Mouse (Mus musculus) bone marrow, adult 2 months (tissue): ENCODE measurements around the gene Exoc4.

Experiments used
- CTCF ChIP-seq: fragments of 200-500 bp; IDR thresholded peaks from 2 replicates; pipeline ENCODE4 v1.5.1; 2011; ENCODE audit warnings: low read length, control low read depth; ENCODE audit not compliant: control insufficient read depth, insufficient read depth
- POLR2A ChIP-seq: fragments of 200-500 bp; IDR thresholded peaks from 2 replicates; pipeline ENCODE4 v1.6.1; 2011; ENCODE audit warnings: low read depth, mild to moderate bottlenecking, control low read depth, low read length, borderline replicate concordance; ENCODE audit not compliant: control insufficient read depth

DNA sequence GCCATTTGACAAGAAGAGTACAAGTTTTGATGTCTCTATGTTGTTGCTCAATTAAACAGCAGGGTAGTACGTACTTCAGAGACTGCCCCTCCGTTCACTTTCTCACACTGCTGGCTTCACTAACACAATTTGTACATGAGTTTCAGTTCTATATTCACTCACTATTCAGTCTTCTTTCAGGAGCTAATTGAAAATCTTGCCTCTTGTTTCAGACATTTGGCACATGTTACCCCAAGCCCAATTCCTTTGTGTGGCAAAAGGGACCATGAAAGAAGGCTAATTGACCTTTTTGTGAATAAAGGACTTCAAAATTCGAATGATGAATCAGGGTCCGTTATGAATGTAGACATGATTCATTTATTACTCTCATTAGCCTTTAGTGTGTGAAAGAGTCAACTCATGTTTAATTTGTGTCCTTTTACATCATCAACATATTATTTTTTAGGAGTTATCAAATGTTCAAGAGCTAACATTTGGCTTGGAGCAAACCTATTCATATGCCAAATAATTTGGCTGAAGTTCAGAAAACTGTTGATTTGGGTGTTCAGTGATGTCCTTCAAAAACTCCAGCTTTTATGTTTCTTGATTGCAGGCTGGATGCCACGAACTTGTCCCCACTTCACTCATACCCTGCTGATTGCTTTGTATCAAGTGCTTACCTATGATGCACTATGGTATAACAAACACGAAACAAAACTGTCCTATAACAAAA lies 467.5 kb downstream of the Exoc4 start:
- TF ChIP-seq CTCF (no peak), POLR2A (no peak)
